Mouse (Mus musculus): ENCODE data around the gene Hist1h2bk.

Gene Hist1h2bk

GRCm38 (mm10) chr13:22035267-22036148 lies at the start of gene Hist1h2bk, which contains the start of gene Hist1h2ah:
Gene Hist1h2bk (plus strand): TSS chr13:22035870.
Gene Hist1h2ah (minus strand): TSS chr13:22035568.
- in situ Hi-C loops (cut with MboI, MseI): loop anchor here (5.0 to 10.0 kb wide), 3 partner anchors 313 to 1709 kb away; partner anchors contain the start of genes Hist1h2af, Hist1h2bb, Hist1h2bm and Hist1h3c

DNA sequence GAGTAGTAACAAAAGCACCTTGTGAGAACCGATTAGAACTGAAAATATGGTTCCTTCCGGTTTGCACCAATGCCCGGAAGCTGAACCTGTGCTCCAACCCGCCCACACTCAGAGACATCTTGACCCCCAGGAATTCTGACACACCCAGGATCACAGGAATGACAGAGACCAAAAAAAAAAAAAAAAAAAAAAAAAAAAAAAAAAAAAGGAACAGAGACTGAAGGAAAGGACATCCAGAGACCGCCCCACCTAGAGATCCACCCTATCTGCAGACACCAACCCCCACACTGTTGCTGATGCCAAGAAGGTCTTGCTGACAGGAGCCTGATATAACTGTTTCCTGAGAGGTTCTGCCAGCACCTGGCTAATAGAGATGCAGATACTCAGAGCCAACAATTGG lies 43.1 kb upstream of the Hist1h2bk start:
- in situ Hi-C loops (cut with MboI, MseI): no loop called here

DNA sequence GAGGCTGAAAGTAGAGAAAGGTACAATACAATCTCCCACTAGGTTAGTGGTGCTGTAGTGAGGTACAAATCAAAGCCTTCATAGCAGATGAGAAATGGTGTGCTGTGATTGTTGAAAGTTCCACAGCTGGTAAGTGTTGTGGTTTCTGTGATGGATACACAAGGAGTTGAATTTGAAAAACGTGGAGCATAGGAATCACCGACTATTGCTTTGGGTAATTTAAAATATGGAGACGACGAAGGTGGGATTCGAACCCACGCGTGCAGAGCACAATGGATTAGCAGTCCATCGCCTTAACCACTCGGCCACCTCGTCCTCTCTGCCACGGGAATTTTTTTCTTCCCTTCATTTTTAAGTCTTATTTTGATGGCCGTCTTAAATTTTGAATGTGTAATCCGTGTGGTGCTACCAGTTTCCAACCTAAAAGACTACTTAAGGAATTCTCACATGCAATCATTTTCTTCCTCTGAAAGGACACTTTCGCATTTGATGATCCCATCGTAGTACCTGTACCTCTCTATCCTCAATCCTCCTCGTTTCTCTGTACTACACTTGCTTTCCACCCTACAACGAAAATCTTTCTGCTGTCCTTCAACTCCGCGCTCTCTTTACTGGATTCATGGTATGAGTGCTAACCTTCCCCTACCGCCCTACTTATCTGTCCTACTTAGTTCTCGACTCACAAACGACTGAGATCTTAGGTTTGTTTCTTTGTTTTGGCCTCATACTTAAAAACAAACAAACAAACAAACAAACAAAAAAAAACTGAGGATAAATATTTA lies 41.5 kb upstream of the Hist1h2bk start:
- in situ Hi-C loops (cut with MboI, MseI): no loop called here

GRCm38 (mm10) chr13:21994896-21995295 lies 40.8 kb upstream of the Hist1h2bk start:
- in situ Hi-C loops (cut with MboI, MseI): no loop called here

DNA sequence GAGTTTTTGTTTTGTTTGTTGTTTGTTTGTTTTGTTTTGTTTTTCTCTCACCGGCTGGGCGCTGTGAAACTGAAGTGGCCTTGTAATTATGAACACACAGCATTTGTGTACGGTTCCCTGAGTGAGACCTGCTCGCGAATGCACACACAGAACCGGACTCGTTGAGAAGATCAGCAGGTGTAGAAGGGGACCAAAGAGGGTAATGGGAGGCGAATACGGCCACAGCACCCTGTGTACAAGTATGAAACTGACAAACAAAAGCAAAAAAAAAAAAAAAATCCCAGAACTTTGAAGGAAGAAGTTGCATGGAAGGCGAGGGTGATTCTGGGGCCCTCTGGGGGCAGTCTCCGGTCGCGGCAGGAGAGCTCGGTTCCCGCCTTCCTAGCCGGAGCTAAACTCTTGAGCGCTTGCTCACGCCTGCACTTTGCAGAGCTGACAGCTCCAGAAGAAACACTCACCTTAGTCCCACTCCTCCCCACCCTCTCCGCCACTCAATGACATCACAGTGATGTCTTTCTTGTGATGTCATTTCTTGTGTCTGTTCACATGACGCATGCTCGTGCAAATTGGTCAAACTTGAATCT lies 40.2 kb upstream of the Hist1h2bk start:
- in situ Hi-C loops (cut with MboI, MseI): no loop called here

DNA sequence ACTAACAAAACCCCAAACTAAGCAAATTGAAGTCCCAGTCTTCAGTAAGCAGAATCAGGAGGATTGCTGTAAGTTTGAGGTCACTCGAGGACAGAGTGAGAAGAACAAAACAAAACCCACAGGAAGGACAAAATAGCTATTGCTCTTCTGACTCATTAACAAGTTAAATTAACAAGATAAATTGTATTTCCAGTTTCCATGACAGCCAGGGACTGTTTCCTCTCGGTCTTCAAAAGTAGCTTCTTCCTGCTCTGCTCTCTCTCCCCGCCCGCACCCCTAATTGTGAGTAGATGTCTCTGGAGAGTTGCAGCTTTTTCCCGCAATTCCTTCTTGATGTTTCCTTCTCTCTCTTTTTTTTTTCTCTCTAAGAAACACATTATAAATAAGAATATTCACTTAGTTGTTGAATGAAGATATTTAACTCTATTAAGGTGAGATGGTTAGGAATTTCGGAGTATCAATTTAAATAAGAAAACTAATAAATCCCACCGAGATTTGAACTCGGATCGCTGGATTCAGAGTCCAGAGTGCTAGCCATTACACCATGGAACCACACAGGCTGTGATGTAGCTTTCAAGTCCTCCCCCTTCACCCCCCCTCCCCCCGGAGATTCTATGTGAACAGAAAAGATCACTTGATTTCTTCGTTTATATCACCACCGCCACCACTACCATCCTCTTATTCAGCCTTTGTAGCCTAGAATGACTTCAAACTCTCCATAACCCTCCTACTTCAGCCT lies 39.4 kb upstream of the Hist1h2bk start:
- in situ Hi-C loops (cut with MboI, MseI): no loop called here

GRCm38 (mm10) chr13:21996840-21997185 lies 38.9 kb upstream of the Hist1h2bk start:
- in situ Hi-C loops (cut with MboI, MseI): no loop called here

GRCm38 (mm10) chr13:21997201-21997820 lies 38.4 kb upstream of the Hist1h2bk start:
- in situ Hi-C loops (cut with MboI, MseI): no loop called here

DNA sequence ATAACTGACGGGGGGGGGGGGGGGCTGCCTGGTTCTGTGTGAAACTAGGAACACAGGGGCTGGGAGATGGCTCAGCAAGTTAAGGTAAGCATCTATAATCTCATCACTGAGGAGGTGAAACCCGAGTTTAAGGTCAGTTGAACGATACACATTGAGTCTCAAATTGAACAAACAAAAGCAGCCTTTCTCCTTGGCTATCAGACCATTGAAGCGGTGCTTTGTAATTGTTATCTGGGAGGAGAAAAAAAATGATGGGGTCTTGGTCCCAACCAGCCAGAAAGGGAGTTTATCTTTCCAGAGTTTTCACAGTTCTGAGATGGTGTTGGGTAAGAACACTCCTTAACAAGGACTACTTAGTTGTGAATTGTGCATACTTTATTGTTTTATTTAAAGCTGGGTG lies 37.8 kb upstream of the Hist1h2bk start:
- in situ Hi-C loops (cut with MboI, MseI): no loop called here

GRCm38 (mm10) chr13:21998412-21998811 lies 37.3 kb upstream of the Hist1h2bk start:
- in situ Hi-C loops (cut with MboI, MseI): no loop called here

DNA sequence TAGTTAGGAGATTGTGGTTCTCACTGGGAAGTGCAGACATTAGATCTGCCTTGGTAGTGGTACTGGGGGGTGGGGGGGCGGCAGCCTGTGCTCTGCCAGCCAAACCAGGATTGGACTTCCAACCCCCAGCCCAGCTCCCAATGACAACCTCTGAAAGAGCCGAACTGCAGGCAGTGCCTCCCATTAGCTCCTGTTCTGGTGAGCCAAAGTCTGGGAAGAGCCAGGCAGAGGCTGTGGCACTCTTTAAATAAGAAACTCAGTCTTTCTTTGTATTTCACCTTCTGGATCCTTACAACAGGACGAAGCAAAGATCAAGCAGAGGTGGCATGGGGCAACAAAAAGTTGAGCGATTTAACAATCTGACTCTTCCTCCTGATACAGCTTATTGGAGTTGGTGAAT lies 36.5 kb upstream of the Hist1h2bk start:
- in situ Hi-C loops (cut with MboI, MseI): no loop called here

- in situ Hi-C loops (cut with MboI, MseI): no loop called here
Observed at GRCm38 (mm10) chr13:22001346-22001745, 34.3 kb upstream of the Hist1h2bk start.

DNA sequence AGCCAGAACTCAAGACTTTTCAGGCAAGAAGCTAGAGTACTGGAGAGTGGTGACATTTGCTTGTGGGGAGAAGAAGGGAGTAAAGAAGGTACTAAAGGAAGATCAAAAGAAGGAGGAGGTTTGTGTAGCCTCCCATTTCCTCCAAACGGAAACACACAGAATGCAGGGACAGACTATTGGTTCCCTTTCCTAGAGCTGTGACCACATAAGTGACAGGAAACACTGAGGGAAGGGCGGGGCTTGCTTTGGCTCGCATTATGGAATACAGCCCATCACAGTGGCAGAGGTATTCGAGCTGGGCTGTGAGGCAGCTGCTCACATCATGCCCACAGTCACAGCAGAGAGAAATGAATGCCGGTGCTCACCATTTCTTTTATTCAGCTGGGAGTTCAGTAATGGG lies 33.8 kb upstream of the Hist1h2bk start:
- in situ Hi-C loops (cut with MboI, MseI): no loop called here

DNA sequence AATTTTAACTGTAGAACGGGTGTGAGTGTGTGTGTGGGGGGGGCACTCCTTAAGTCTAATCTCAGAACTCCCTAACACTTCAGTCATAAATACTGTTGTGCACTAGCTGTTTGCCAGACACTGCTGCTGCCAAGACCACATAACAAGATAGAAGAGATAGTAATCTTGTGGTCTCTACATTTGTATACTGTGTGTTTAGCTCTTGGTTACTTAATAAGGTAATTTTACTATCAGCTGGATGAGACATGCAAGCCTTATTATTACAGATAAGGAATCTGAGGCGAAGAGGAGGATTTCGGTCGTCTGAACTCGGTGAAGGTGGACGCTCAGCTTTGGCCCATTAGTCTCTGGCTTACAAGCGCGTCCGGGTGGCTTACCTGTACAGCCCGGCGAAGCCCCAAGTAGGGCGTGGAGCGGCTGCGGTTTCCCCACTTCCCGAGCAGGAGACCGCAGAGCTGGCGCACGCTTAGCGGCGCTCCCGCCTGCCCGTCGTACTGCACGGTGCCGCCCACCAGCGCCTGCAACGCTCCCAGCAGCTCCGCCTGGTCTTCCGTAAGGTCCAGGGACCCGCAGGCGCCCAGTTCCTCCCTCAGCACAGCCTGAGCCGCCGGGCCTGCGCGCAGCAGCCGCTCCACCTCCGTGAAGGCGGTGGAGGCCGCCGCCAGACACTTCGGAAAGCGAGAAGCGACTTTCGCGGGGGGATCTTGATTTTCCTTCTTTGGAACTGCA lies 29.9 kb upstream of the Hist1h2bk start:
- in situ Hi-C loops (cut with MboI, MseI): no loop called here

DNA sequence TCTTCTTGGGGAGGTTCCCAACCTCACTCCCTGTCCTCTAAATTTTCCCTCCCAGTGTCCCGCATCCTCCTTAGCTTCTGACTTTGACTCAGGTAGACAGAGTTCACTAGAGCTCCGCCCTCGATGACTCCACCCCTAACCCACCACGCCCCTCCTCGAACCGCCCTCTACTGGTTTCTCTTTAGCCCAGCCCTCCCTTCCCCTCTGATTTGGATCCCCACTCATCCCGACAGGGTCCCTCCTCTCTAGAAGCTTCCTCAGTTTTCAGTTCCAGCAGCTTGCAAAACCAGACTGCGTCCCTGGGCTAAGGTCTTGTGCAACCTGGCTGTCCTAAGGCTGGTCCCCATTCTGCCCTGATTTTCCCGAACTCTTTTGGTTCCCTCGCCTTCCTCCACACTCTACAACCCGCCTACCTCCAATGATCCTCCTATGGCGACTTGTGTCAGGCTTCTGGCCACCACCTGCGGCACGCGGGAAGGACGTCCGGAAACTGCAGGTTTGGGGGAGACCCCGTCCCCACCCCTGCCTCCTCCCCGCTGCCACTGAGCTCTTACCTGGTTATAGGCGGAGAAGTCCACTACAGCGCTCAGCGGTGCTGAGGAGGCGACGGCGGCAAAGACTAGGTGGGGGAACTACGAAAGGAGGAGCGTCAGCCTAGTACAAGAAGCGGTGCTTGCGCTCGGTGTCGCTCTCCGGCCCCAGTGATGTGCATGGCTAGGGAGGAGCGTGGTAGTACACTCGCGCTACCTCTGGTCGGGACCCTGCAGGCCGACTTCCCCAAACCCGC lies 29.1 kb upstream of the Hist1h2bk start:
- in situ Hi-C loops (cut with MboI, MseI): no loop called here

- in situ Hi-C loops (cut with MboI, MseI): no loop called here
Observed at GRCm38 (mm10) chr13:22007121-22007510, 28.6 kb upstream of the Hist1h2bk start.

DNA sequence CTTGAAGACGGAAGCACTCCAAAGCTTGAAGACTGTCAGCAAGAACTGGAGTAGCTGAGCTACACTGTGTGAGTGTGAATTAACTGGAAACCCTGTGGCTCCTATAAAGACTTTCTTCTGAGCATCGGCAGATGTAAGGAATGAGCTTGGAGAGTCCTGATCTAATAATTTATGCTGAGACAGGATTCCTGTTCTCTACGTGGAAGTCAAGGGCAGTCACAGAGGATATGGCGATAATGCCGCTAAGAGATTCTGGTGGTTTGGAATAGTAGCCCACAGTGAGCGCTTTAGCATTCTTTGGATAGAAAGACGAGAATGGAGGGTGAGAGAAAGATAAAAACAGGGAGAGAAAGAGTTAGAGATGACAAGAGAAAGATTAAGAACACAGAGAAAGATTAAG lies 27.8 kb upstream of the Hist1h2bk start:
- in situ Hi-C loops (cut with MboI, MseI): no loop called here

- in situ Hi-C loops (cut with MboI, MseI): no loop called here
Observed at GRCm38 (mm10) chr13:22008707-22009106, 27.0 kb upstream of the Hist1h2bk start.

GRCm38 (mm10) chr13:22009642-22010041 lies 26.0 kb upstream of the Hist1h2bk start, which contains the start of gene Prss16:
Gene Prss16 (minus strand): TSS chr13:22009742.
- in situ Hi-C loops (cut with MboI, MseI): no loop called here

- in situ Hi-C loops (cut with MboI, MseI): no loop called here
Observed at GRCm38 (mm10) chr13:22013716-22014115, 22.0 kb upstream of the Hist1h2bk start.
